Mouse (Mus musculus) B cell, adult 62 days (primary cell): ENCODE measurements around the gene Shc1. TPM values are rescaled to one million over a fixed set of nuclear protein-coding genes. Genes with fewer than 3 reads are reported as not detected.

Experiments
- total RNA-seq: library from RNA; stranded (reverse); gene quantifications from 4 replicates; pipeline ENCODE4 v1.2.4, GENCODE M21; 2023

Shc1 gene
- total RNA-seq = 88.4 to 93.9 TPM (median 92.1 TPM) in 4 replicates

GRCm38 (mm10) chr3:89418170-89418860 lies at the start of gene Shc1, which contains the start of gene Cks1b:
TSS of gene Shc1 (plus strand) at chr3:89418443.
TSS of gene Cks1b (minus strand) at chr3:89418383.

GRCm38 (mm10) chr3:89394006-89394893 lies 24.0 kb upstream of the Shc1 start, which contains the start of gene Zbtb7b:
TSS of gene Zbtb7b (minus strand) at chr3:89394776.

GRCm38 (mm10) chr3:89402693-89403092 lies 15.6 kb upstream of the Shc1 start, which contains the start of gene Lenep:
TSS of gene Lenep (minus strand) at chr3:89402793.

GRCm38 (mm10) chr3:89411490-89412393 lies 6.5 kb upstream of the Shc1 start, which contains the start of gene Flad1:
TSS of gene Flad1 (minus strand) at chr3:89411870.

GRCm38 (mm10) chr3:89430171-89431159 lies 12.2 kb downstream of the Shc1 start, which contains the start of gene Pygo2:
TSS of gene Pygo2 (plus strand) at chr3:89430214.

GRCm38 (mm10) chr3:89436176-89437113 lies 18.2 kb downstream of the Shc1 start, which contains the start of gene Pbxip1:
TSS of gene Pbxip1 (plus strand) at chr3:89436706.

DNA sequence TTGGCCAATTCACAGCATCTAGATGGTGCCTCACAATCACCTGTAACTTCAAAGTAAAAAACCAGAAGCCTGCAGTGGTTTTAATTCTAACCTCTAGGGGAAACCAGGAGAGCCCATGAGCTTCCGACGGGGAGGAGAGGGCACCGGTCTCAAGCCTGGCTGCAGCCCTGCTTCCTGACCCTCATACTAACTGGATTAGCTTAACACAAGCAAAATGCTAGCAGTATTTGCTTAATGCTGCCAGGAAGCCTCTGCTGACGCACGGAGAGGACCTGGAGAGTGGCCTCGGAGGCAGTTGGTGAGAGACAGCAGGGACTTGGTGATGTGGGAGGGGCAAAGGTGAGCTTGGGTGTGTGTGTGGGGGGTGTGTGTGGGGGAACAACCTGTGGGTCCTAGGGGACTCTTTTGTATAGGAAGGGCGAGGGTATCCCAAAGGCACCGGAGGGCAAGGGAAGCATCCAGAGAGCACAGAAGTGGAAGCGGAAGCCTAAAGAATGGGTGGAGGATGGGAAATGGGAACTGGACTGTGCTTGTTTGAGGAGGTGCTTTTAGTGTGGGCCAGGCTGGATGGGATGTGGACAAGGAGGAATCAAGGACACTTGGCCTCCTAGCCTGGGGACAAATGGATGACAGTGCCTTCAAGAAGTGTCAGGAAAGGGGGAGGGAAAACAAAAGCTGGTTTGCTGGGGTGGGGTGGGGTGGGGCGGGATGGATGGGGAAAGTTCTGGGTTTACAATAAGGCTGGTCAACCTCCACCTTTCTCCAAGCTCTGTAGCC lies 36.3 kb downstream of the Shc1 start, which contains the start of gene Pmvk:
Pmvk (plus strand) TSS at position 141 of the 777 bp plus-strand sequence.

Other genes with a start within 250 kb of the Shc1 start
- gene Scamp3, start 241.0 kb upstream of the Shc1 start, total RNA-seq = 109 to 121 TPM (median 115 TPM) in 4 replicates
- gene Fam189b, start 235.3 kb upstream of the Shc1 start, total RNA-seq = 12.9 to 24.4 TPM (median 20.3 TPM) in 4 replicates
- 79.6 to 102 TPM (median 97.6 TPM) in 4 replicates for gene Gba, start 215.5 kb upstream of the Shc1 start, total RNA-seq
- gene Thbs3, start 203.3 kb upstream of the Shc1 start, total RNA-seq = 8.6 to 13.2 TPM (median 9.9 TPM) in 4 replicates
- gene Mtx1, start 191.4 kb upstream of the Shc1 start, total RNA-seq = 227 to 250 TPM (median 239 TPM) in 4 replicates
- 1.4 to 3.6 TPM (median 1.6 TPM) in 4 replicates for gene Muc1, start 189.4 kb upstream of the Shc1 start, total RNA-seq
- 88.4 to 116 TPM (median 101 TPM) in 4 replicates for gene Krtcap2, start 172.5 kb upstream of the Shc1 start, total RNA-seq
- 2.1 to 5.6 TPM (median 3.3 TPM) in 4 replicates for gene Trim46, start 172.1 kb upstream of the Shc1 start, total RNA-seq
- 64.0 to 79.9 TPM (median 68.1 TPM) in 4 replicates for gene Dpm3, start 159.1 kb upstream of the Shc1 start, total RNA-seq
- 140 to 170 TPM (median 145 TPM) in 4 replicates for gene Slc50a1, start 147.9 kb upstream of the Shc1 start, total RNA-seq
- gene Efna1, start 137.3 kb upstream of the Shc1 start, total RNA-seq = 1.0 to 1.8 TPM (median 1.1 TPM) in 4 replicates
- gene Efna3, start 95.5 kb upstream of the Shc1 start, total RNA-seq = not detected in 4 replicates
- 0.36 TPM in 1 of 4 replicates, not detected in the others for gene Efna4, start 80.4 kb upstream of the Shc1 start, total RNA-seq
- gene Adam15, start 68.4 kb upstream of the Shc1 start, total RNA-seq = 6.8 to 7.4 TPM (median 7.1 TPM) in 4 replicates
- gene Dcst2, start 56.5 kb upstream of the Shc1 start, total RNA-seq = 0.25 TPM in 1 of 4 replicates, not detected in the others
- 0.31 to 0.33 TPM in 2 of 4 replicates, not detected in the others for gene Dcst1, start 53.2 kb upstream of the Shc1 start, total RNA-seq
- 60.4 to 64.8 TPM (median 62.5 TPM) in 4 replicates for gene Zbtb7b, start 23.7 kb upstream of the Shc1 start, total RNA-seq
- 0.52 TPM in 1 of 4 replicates, not detected in the others for gene Lenep, start 15.7 kb upstream of the Shc1 start, total RNA-seq
- gene Flad1, start 6.6 kb upstream of the Shc1 start, total RNA-seq = 31.6 to 44.7 TPM (median 35.1 TPM) in 4 replicates
- 3.8 to 6.6 TPM (median 4.5 TPM) in 4 replicates for gene Cks1b, start 60 bp upstream of the Shc1 start, total RNA-seq
- 32.0 to 39.9 TPM (median 36.9 TPM) in 4 replicates for gene Pygo2, start 11.8 kb downstream of the Shc1 start, total RNA-seq
- gene Pbxip1, start 18.3 kb downstream of the Shc1 start, total RNA-seq = 124 to 130 TPM (median 128 TPM) in 4 replicates
- 14.3 to 19.8 TPM (median 17.7 TPM) in 4 replicates for gene Pmvk, start 36.1 kb downstream of the Shc1 start, total RNA-seq
- gene Kcnn3, start 101.7 kb downstream of the Shc1 start, total RNA-seq = not detected in 4 replicates